Mouse (Mus musculus): ENCODE measurements at regions not wholly inside any gene's neighbourhood (a gene's known extent, or its start where the extent isn't known, plus 50 kb on each side); places are given as distances from the start of the nearest gene placed in this dataset.

- no peak for TF ChIP-seq POLR2A (IDR thresholded peaks at IDR 0.05; ENCODE audit: insufficient read length, low read depth)
- TF ChIP-seq POLR2AphosphoS2 (IDR thresholded peaks at IDR 0.05; ENCODE audit: insufficient read length, low read depth): no peak
- no peak for TF ChIP-seq CEBPB (IDR thresholded peaks at IDR 0.05; ENCODE audit: insufficient read depth, poor library complexity, severe bottlenecking)
- TF ChIP-seq MYOG (IDR thresholded peaks at IDR 0.05; ENCODE audit: control insufficient read depth in 1 of 3, insufficient read depth in 1 of 3, insufficient read length in 2 of 3, low read depth in 2 of 3): no peak
- TF ChIP-seq TCF3 (IDR thresholded peaks at IDR 0.05; ENCODE audit: insufficient read length, low read depth): no peak
- TF ChIP-seq SRF (IDR thresholded peaks at IDR 0.05; ENCODE audit: control insufficient read depth, insufficient read length, low read depth): no peak
Measured at GRCm38 (mm10) chr9:120674855-120675254, 103.6 kb downstream of the Rpl14 start.
